Mouse (Mus musculus): Measurements from ENCODE around the gene Chfr. TPM values are rescaled to one million over a fixed set of nuclear protein-coding genes. Genes with fewer than 3 reads are reported as not detected.

The Chfr gene
- polyA plus RNA-seq (2015; fragmentation: Nextera tagmentation; extraction: Ambion mirVana) = 102 TPM in 2 replicates

DNA sequence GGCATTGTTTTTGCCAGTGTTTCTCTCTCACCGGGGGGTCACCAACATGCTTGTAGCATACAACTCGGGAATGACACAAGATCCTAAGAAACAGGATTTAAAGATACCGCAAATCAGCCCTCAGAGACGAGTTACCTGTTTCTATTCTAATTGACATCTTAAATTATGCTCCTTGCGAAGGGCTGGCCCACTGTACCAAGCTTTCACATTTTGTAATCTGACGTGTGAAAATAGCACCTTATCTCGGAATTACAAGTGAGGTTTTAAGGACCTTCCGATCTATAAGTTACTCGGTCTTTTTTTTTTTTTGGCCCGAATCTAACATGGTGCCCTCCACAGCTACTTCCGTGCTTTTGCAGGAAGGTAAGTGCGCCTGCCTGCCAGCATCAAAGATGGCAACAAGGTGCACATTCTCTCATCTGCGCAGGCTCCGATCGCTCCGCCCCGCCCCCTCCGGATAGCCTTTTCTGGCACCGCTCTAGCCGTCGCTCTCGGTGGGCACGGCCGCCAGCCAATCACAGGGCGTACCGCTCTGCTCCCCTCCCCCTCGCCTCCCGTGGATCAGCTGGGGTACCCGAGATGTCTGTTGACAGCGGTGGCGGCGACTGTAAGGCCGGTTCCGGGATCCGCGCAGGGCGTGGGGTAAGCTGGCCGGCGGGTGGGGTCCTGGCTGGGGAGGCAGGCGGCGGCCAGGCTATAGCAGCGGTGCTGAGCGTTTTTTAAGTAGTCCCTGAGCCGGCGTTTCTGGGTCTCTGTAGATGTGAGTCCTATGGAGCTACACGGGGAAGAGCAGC, at the start of gene Chfr:
Gene Chfr (plus strand): TSS at position 550 of the 794 bp plus-strand sequence.
- 4% methylated on average over 45 of the region's 46 CpGs for WGBS
- peak within 1 kb of the TSS; percentile 70 for H3K4me2 ChIP-seq
- ATAC-seq (ENCODE audit: low FRiP score) = peak; percentile 100
- H3K36me3 ChIP-seq = peaks cover 26% of the 10 kb centered on the region
- H3K27me3 ChIP-seq = no peaks in the 10 kb centered on the region
- peaks cover 13% of the 10 kb centered on the region; the same call in 1 of the 2 replicates for H3K4me1 ChIP-seq (replicated peaks)
- peaks cover under 1% of the 10 kb centered on the region; the same call in 1 of the 2 replicates for H3K9me3 ChIP-seq
- peak within 1 kb of the TSS; percentile 86 for H3K9ac ChIP-seq
- peak within 1 kb of the TSS; percentile 88 for H3K4me3 ChIP-seq
- peak within 1 kb of the TSS; percentile 87 for H3K27ac ChIP-seq

GRCm38 (mm10) chr5:110086161-110086866, 49.3 kb upstream of the Chfr start:
- Histone ChIP-seq H3K9ac (no peak overlapping the region), H3K9me3 (peaks cover 4% of the 10 kb centered on the region; the same call in 1 of the 2 replicates), H3K4me3 (no peak overlapping the region), H3K36me3 (no peaks in the 10 kb centered on the region), H3K4me2 (no peak overlapping the region), H3K27ac (no peak overlapping the region), H3K4me1 (replicated peaks) (no peaks in the 10 kb centered on the region), H3K27me3 (no peaks in the 10 kb centered on the region)
- 38% methylated on average over 14 of the region's 14 CpGs for WGBS
- ATAC-seq (ENCODE audit: low FRiP score) = no peak

DNA sequence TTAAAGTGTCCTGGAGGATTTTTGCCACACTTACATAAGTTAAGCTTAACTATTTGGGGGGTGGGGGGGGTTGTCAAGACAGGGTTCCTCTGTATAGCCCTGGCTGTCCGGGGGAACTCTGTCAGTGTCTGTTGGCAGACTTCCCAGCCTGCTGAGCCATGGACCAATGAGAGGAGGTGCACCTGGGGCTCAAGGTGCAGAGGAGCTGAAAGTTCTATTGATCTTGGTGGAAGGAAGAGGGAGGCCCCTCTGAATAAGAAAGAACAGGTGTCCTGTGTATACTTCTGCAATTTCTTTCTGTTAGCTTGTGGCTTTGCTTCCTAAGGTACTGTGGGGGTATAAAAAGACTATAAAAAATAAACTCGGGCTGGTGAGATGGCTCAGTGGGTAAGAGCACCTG, 44.1 kb upstream of the Chfr start:
- Histone ChIP-seq H3K4me1 (replicated peaks) (peaks cover 8% of the 10 kb centered on the region; the same call in 1 of the 2 replicates), H3K4me2 (no peak overlapping the region), H3K27me3 (no peaks in the 10 kb centered on the region), H3K9ac (no peak overlapping the region), H3K27ac (no peak overlapping the region), H3K36me3 (no peaks in the 10 kb centered on the region), H3K4me3 (no peak overlapping the region), H3K9me3 (no peaks in the 10 kb centered on the region)
- no peak for ATAC-seq (ENCODE audit: low FRiP score)
- WGBS = 78% methylated on average over 2 of the region's 2 CpGs

DNA sequence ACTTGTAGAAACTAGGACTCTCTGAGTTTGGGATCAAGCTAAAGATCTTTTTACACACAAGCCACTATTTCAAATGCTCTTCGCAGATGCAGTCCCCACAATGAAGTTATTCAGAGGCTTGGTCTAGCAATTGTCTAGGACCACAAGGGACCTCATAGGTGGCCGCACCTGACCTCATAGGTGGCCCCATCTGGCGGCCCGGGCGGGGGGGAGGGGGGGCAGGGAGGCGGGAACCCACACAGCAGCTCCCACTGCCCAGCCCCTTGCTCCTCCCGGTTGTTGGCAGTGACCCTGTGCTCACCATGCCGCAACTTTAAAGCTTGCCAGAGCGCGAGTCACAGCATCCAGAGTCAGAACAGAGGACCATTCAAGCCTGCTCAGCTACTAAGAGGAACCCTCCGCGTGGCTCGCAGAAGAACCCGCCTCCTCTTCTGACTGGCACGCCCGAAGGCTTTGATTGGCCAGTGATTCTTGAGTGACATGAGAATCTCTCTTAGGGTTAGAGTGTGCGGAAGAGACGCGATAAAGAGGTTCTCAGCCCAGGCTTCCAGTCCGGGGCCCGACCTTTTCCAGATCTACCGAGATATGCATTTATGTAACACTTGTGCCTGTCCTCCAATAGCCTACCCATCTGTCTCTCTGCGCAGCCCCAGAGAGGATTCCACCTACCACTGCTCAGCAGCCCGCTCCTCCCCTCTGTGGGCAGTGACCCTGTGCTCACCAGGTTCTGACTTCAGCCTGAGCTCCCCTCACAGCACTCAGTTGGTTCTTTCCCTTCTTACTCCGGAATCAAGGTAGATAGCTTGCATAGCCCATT, 41.4 kb upstream of the Chfr start, which contains the start of gene Gm35315:
Gene Gm35315 (minus strand): TSS at position 391 of the 817 bp plus-strand sequence.
- WGBS = 1% methylated on average over 24 of the region's 25 CpGs
- peaks cover 8% of the 10 kb centered on the region; the same call in 1 of the 2 replicates for H3K4me1 ChIP-seq (replicated peaks)
- H3K9ac ChIP-seq = peak within 1 kb of the TSS; percentile 68
- H3K36me3 ChIP-seq = no peaks in the 10 kb centered on the region
- no peaks in the 10 kb centered on the region; the same call in 1 of the 2 replicates for H3K27me3 ChIP-seq
- no peaks in the 10 kb centered on the region for H3K9me3 ChIP-seq
- ATAC-seq (ENCODE audit: low FRiP score) = peak; percentile 97
- H3K4me3 ChIP-seq = peak within 1 kb of the TSS; percentile 50
- H3K27ac ChIP-seq = peak within 1 kb of the TSS; percentile 67
- H3K4me2 ChIP-seq = peak within 1 kb of the TSS; percentile 70

GRCm38 (mm10) chr5:110094847-110095213, 40.8 kb upstream of the Chfr start:
- Histone ChIP-seq H3K9ac (peak overlapping the region; percentile 66), H3K9me3 (no peaks in the 10 kb centered on the region), H3K4me2 (peak overlapping the region; percentile 70), H3K27ac (peak overlapping the region; percentile 55; the same call in 1 of the 2 replicates), H3K36me3 (no peaks in the 10 kb centered on the region), H3K4me3 (peak overlapping the region; percentile 50), H3K27me3 (no peaks in the 10 kb centered on the region; the same call in 1 of the 2 replicates), H3K4me1 (replicated peaks) (peaks cover 8% of the 10 kb centered on the region; the same call in 1 of the 2 replicates)
- peak; percentile 19; the same call in 1 of the 2 replicates for ATAC-seq (ENCODE audit: low FRiP score)
- WGBS = 6% methylated on average over 4 of the region's 4 CpGs

DNA sequence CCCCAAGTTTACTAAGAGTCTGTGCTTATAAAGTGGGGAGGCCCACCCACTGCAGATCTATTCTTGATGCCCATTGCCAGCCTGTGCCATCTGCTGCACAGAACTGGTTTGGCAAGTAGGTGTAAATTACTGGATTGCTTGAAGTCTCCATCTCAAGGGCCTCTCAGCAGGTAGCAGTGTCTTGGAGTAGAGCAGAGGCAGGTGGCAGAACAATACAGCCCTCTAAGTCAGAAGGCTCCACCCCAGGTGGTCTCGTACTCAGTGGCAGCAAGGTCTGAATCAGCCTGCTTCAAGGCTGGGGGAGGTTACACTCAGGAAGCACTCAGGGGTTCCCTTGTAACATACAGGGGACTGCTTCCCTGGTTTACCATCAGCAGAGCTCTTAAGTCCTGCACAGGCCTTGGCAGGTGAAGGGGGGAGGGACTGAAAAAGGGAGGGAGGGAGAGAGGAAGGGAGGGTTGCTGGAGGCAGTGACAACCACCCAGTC, 36.6 kb upstream of the Chfr start:
- H3K27ac ChIP-seq = no peak overlapping the region
- ATAC-seq (ENCODE audit: low FRiP score) = no peak
- H3K9ac ChIP-seq = no peak overlapping the region
- peaks cover 28% of the 10 kb centered on the region for H3K4me1 ChIP-seq (replicated peaks)
- 26% methylated on average over 1 of the region's 1 CpGs for WGBS
- H3K4me2 ChIP-seq = no peak overlapping the region
- peaks cover 6% of the 10 kb centered on the region for H3K27me3 ChIP-seq
- H3K9me3 ChIP-seq = no peaks in the 10 kb centered on the region
- no peak overlapping the region for H3K4me3 ChIP-seq
- H3K36me3 ChIP-seq = peaks cover 19% of the 10 kb centered on the region

DNA sequence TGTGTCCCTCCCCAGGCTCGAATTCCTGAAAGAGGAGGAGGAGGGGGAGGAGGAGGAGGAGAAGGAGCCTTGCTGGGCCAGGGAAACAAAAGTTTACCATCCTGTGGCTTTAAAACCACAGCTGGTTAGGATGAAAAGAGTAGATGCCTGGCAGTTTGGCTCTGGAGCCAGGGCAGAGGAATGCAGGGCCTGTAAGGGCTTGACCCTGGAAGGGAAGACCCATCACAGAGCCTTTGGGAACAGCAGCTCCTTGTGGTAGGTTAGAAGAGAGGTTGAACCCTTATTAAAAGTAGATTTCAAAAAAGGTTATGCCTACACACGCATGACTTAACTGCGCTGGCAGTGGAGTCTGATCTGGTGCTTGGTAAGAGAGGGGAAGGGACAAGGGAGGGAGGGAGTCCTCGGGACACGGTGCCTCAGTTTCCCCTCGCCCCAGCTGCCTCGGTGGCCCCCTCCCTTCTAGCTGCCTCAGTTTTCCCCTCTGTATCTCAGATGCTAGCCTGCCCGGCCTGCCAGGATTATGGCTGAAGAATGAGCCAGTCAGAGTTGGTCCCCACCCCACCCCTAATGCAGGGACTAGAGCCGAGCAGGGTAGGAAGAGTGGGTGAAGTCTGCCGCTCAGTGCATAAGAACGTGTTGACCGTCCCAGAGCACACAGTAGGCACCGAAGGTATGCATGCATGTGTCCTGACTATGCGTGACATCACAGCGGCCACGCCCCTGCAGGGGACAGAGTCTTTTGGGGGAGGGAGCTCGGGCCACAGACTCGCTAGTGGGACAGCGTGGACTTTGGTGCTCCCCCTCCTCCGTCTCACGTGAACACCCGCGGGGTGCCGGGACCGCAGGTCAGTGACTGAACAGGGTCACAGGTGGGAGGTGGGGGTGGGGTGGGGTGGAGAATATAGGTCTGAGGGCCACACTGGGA, 35.7 kb upstream of the Chfr start, which contains the start of gene Plcxd1:
Gene Plcxd1 (plus strand): TSS at position 314 of the 925 bp plus-strand sequence.
- ATAC-seq (ENCODE audit: low FRiP score) = peak; percentile 8; the same call in 1 of the 2 replicates
- Histone ChIP-seq H3K36me3 (peaks cover 28% of the 10 kb centered on the region), H3K27me3 (peaks cover 6% of the 10 kb centered on the region), H3K4me2 (peak within 1 kb of the TSS; percentile 63), H3K4me3 (peak within 1 kb of the TSS; percentile 37; the same call in 1 of the 2 replicates), H3K9me3 (no peaks in the 10 kb centered on the region), H3K9ac (peak within 1 kb of the TSS; percentile 61), H3K4me1 (replicated peaks) (peaks cover 23% of the 10 kb centered on the region), H3K27ac (no peak within 1 kb of the TSS)
- 5% methylated on average over 25 of the region's 25 CpGs for WGBS

GRCm38 (mm10) chr5:110100921-110101631, 34.6 kb upstream of the Chfr start:
- under 1% methylated on average over 35 of the region's 37 CpGs for WGBS
- H3K36me3 ChIP-seq = peaks cover 40% of the 10 kb centered on the region
- peak overlapping the region; percentile 37 for H3K4me3 ChIP-seq
- H3K4me2 ChIP-seq = peak overlapping the region; percentile 63
- H3K9ac ChIP-seq = peak overlapping the region; percentile 61
- ATAC-seq (ENCODE audit: low FRiP score) = peak; percentile 29
- peaks cover 6% of the 10 kb centered on the region for H3K27me3 ChIP-seq
- no peak overlapping the region for H3K27ac ChIP-seq
- no peaks in the 10 kb centered on the region for H3K9me3 ChIP-seq
- peaks cover 25% of the 10 kb centered on the region for H3K4me1 ChIP-seq (replicated peaks)

DNA sequence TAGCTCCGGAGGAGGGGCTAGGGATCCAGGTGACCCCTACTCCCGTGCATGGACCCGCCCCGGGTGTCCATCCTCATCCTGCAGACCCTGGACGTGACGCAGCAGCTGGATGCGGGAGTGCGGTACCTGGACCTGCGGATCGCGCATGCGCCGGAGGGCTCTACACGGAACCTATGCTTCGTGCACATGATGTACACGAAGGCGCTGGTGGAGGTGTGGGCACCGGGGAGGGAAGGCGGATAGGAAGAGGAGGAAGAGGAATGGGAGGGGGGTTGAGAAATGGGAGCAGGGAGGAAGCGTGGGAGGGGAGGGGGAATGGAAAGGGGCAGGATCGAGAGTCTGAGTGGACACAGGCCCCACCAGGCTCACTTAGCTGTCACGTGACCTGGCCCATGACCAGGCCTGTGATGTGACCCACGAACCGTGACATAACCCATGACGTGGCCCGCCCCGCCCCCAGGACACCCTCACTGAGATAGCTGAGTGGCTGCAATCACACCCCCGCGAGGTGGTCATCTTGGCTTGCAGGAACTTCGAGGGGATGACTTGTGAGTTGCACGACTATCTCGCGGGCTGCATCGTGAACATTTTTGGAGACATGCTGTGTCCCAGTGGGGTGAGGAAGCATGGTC, 33.8 kb upstream of the Chfr start:
- Histone ChIP-seq H3K4me2 (peak overlapping the region; percentile 63), H3K4me1 (replicated peaks) (peaks cover 33% of the 10 kb centered on the region), H3K36me3 (peaks cover 44% of the 10 kb centered on the region), H3K4me3 (peak overlapping the region; percentile 37), H3K9ac (peak overlapping the region; percentile 61), H3K9me3 (no peaks in the 10 kb centered on the region), H3K27me3 (peaks cover 6% of the 10 kb centered on the region), H3K27ac (no peak overlapping the region)
- 24% methylated on average over 34 of the region's 34 CpGs for WGBS
- ATAC-seq (ENCODE audit: low FRiP score) = peak; percentile 47

DNA sequence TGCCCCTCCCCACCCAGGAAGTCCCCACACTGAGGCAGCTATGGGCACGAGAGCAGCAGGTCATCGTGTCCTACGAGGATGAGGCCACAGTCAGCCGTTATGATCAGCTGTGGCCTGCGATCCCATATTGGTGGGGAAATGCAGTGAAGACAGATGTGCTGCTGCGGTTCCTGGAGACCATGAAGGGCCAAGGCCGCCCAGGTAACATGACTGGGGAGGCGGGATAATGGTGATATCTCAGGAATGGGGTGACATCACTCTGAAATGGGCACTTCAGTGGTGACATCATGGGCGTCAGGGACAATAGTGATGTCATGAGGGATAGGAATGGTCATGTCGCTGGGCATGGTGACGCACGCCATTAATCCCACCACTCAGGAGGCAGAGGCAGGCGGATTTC, 33.2 kb upstream of the Chfr start:
- H3K9ac ChIP-seq = no peak overlapping the region
- peak overlapping the region; percentile 63 for H3K4me2 ChIP-seq
- no peak for ATAC-seq (ENCODE audit: low FRiP score)
- no peak overlapping the region for H3K27ac ChIP-seq
- peaks cover 44% of the 10 kb centered on the region for H3K36me3 ChIP-seq
- H3K27me3 ChIP-seq = peaks cover 6% of the 10 kb centered on the region
- WGBS = 90% methylated on average over 13 of the region's 13 CpGs
- peak overlapping the region; percentile 37; the same call in 1 of the 2 replicates for H3K4me3 ChIP-seq
- H3K9me3 ChIP-seq = no peaks in the 10 kb centered on the region
- peaks cover 36% of the 10 kb centered on the region for H3K4me1 ChIP-seq (replicated peaks)

Data from hindbrain, embryonic 13.5 days (tissue).